Mouse (Mus musculus) cerebellum, adult 2 months (tissue): ENCODE measurements at regions not wholly inside any gene's neighbourhood (a gene's known extent, or its start where the extent isn't known, plus 50 kb on each side); places are given as distances from the start of the nearest gene placed in this dataset.

Experiments
- CTCF ChIP-seq: fragments of 200-500 bp; IDR thresholded peaks from 2 replicates; pipeline ENCODE4 v1.5.1; 2011; ENCODE audit warnings: low read depth, mild to moderate bottlenecking, control low read depth, low read length, moderate library complexity, borderline replicate concordance; ENCODE audit not compliant: insufficient read depth
- POLR2A ChIP-seq: fragments of 200-500 bp; IDR thresholded peaks from 2 replicates; pipeline ENCODE4 v1.6.1; 2011; ENCODE audit warnings: low read length, control low read depth, borderline replicate concordance; ENCODE audit not compliant: insufficient read depth

DNA sequence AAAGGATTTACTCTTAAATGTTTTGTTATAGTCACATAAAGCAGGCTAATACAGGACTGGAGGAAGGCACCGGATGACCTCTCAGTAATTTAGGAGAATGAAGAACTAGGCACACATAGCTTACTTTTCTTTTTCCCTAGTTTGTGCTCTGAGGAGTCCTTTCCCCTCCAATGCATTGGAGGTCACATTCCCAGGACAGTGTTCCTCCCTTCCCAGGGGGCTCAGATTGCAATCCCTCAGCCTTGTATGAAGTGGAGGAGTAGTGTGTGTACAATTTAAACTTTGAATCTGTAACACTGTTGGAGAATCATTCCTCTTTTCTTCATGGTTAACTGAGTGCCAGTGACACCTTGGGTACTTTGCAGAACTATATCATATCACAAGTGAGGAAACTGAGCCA, 109.5 kb upstream of the Npy start:
- no peak for TF ChIP-seq CTCF
- TF ChIP-seq POLR2A = no peak
